Mouse (Mus musculus) C2C12 (cell line): Measurements from ENCODE around the gene Atp6ap1l. TPM values are rescaled to one million over a fixed set of nuclear protein-coding genes. Genes with fewer than 3 reads are reported as not detected.
"Not testable (repeated sequence)": the region's sequence is repeated elsewhere in the genome, so short reads cannot be mapped to it uniquely, and the experiment has no call there.

ENCODE experiments used
- H3K27me3 ChIP-seq: one replicate; pipeline ENCODE4 v1.6.1; 2011; ENCODE audit not compliant: control insufficient read depth, insufficient read depth, insufficient read length
- H3K36me3 ChIP-seq: one replicate; pipeline ENCODE4 v1.6.1; 2011; ENCODE audit not compliant: control insufficient read depth, insufficient read depth
- H3K4me3 ChIP-seq: one replicate; pipeline ENCODE4 v1.5.1; 2011; ENCODE audit warnings: mild to moderate bottlenecking, control low read depth; ENCODE audit not compliant: poor library complexity, insufficient read depth, severe bottlenecking
- H3K79me2 ChIP-seq: one replicate; pipeline ENCODE4 v1.6.1; 2011; ENCODE audit not compliant: control insufficient read depth, insufficient read depth
- H3K79me3 ChIP-seq: one replicate; pipeline ENCODE4 v1.6.1; 2011; ENCODE audit warnings: low read depth, control low read depth
- H3ac ChIP-seq: one replicate; pipeline ENCODE3; 2011; ENCODE audit warnings: low read depth; ENCODE audit not compliant: control insufficient read depth, insufficient read length
- CEBPB ChIP-seq: IDR thresholded peaks from one replicate; pipeline ENCODE4 v1.6.1; 2011; ENCODE audit warnings: low read depth, mild to moderate bottlenecking, control low read depth, moderate library complexity
- CTCF ChIP-seq: IDR thresholded peaks from one replicate; pipeline ENCODE4 v1.5.1; 2011; ENCODE audit not compliant: control insufficient read depth, insufficient read depth, insufficient read length
- FOSL1 ChIP-seq: IDR thresholded peaks from one replicate; pipeline ENCODE4 v1.8.0; 2011; ENCODE audit warnings: mild to moderate bottlenecking, low read length; ENCODE audit not compliant: poor library complexity, insufficient read depth, severe bottlenecking
- MAX ChIP-seq: IDR thresholded peaks from one replicate; pipeline ENCODE4 v1.6.1; 2011; ENCODE audit warnings: mild to moderate bottlenecking, control low read depth
- MYOD1 ChIP-seq: IDR thresholded peaks from one replicate; pipeline ENCODE4 v1.6.1; 2011; ENCODE audit warnings: low read depth; ENCODE audit not compliant: control insufficient read depth, insufficient read length
- MYOG ChIP-seq: IDR thresholded peaks from one replicate; pipeline ENCODE4 v1.6.1; 2011; ENCODE audit not compliant: control insufficient read depth, insufficient read length; ENCODE audit errors: extremely low read depth
- USF1 ChIP-seq: IDR thresholded peaks from one replicate; pipeline ENCODE4 v1.6.1; 2011; ENCODE audit warnings: low read depth, mild to moderate bottlenecking, control low read depth, moderate library complexity
- polyA plus RNA-seq: library from polyadenylated mRNA; unstranded; fragments of >200 nt; fragmentation: generic; extraction: Trizol; gene quantifications from one replicate; pipeline ENCODE4 v1.2.1, GENCODE M21; 2012; ENCODE audit warnings: missing spikeins

Atp6ap1l gene
- polyA plus RNA-seq, 1 experiment = not detected

GRCm38 (mm10) chr13:90926938-90927633, 21.9 kb upstream of the Atp6ap1l start:
- Histone ChIP-seq H3ac (no peak overlapping the region), H3K4me3 (no peak overlapping the region), H3K27me3 (no peaks in the 10 kb centered on the region), H3K36me3 (peaks cover 14% of the 10 kb centered on the region), H3K79me3 (peaks cover 11% of the 10 kb centered on the region), H3K79me2 (peaks cover 16% of the 10 kb centered on the region)
- TF ChIP-seq CTCF (no peak), MYOG (no peak), MAX (no peak), USF1 (peak; percentile 24), CEBPB (no peak), MYOD1 (no peak), FOSL1 (no peak)

- Histone ChIP-seq H3K4me3 (no peak overlapping the region), H3K79me3 (peaks cover 11% of the 10 kb centered on the region), H3K27me3 (no peaks in the 10 kb centered on the region), H3K36me3 (peaks cover 14% of the 10 kb centered on the region), H3K79me2 (peaks cover 16% of the 10 kb centered on the region), H3ac (no peak overlapping the region)
- no peak for TF ChIP-seq FOSL1
- no peak for TF ChIP-seq CTCF
These were observed 21.1 kb upstream of the Atp6ap1l start for GRCm38 (mm10) chr13:90926125-90926765.

GRCm38 (mm10) chr13:90925191-90925590, 20.0 kb upstream of the Atp6ap1l start:
- Histone ChIP-seq H3K79me2 (peaks cover 16% of the 10 kb centered on the region), H3K4me3 (no peak overlapping the region), H3K79me3 (peaks cover 11% of the 10 kb centered on the region), H3K27me3 (no peaks in the 10 kb centered on the region), H3K36me3 (peaks cover 14% of the 10 kb centered on the region), H3ac (no peak overlapping the region)
- TF ChIP-seq FOSL1 (no peak), MYOG (no peak), MYOD1 (no peak), CEBPB (no peak), CTCF (no peak), MAX (no peak), USF1 (no peak)

GRCm38 (mm10) chr13:90924072-90924471, 18.9 kb upstream of the Atp6ap1l start:
- no peaks in the 10 kb centered on the region for H3K27me3 ChIP-seq
- peaks cover 16% of the 10 kb centered on the region for H3K79me2 ChIP-seq
- no peak for TF ChIP-seq MAX
- no peak for TF ChIP-seq USF1
- TF ChIP-seq CTCF = no peak
- no peak for TF ChIP-seq MYOD1
- TF ChIP-seq MYOG = no peak
- TF ChIP-seq CEBPB = no peak
- no peak for TF ChIP-seq FOSL1
- peak overlapping the region; percentile 84 for H3K4me3 ChIP-seq
- H3K36me3 ChIP-seq = peaks cover 14% of the 10 kb centered on the region
- peaks cover 11% of the 10 kb centered on the region for H3K79me3 ChIP-seq
- H3ac ChIP-seq = peak overlapping the region; percentile 49

- peak overlapping the region; percentile 84 for H3K4me3 ChIP-seq
- not testable (repeated sequence) for H3K27me3 ChIP-seq
- peaks cover 16% of the 10 kb centered on the region for H3K79me2 ChIP-seq
These were observed 18.5 kb upstream of the Atp6ap1l start for GRCm38 (mm10) chr13:90923617-90924016.

GRCm38 (mm10) chr13:90922751-90923612, 17.8 kb upstream of the Atp6ap1l start, which contains the start of gene Rps23:
TSS of gene Rps23 (plus strand) at chr13:90922958.
- Histone ChIP-seq H3K79me3 (peaks cover 11% of the 10 kb centered on the region), H3K27me3 (no peaks in the 10 kb centered on the region), H3K4me3 (peak within 1 kb of the TSS; percentile 84), H3K36me3 (peaks cover 13% of the 10 kb centered on the region), H3K79me2 (peaks cover 16% of the 10 kb centered on the region), H3ac (peak within 1 kb of the TSS; percentile 99)
- TF ChIP-seq FOSL1 (no peak), MAX (peak; percentile 71)

More at GRCm38 (mm10) chr13:90923617-90924016, 18.5 kb upstream of the Atp6ap1l start:
- H3ac ChIP-seq = peak overlapping the region; percentile 99
- peaks cover 14% of the 10 kb centered on the region for H3K36me3 ChIP-seq
- H3K79me3 ChIP-seq = peaks cover 11% of the 10 kb centered on the region
